Mouse (Mus musculus): ENCODE data around the gene Lta. TPM values are rescaled to one million over a fixed set of nuclear protein-coding genes. Genes with fewer than 3 reads are reported as not detected.

The Lta gene
- polyA plus RNA-seq (2014; fragmentation: Nextera tagmentation; extraction: Ambion mirVana), result not detected in 2 replicates

GRCm38 (mm10) chr17:35204494-35205379 lies at the start of gene Lta:
TSS of gene Lta (minus strand) at chr17:35205351.
- H3K36me3 ChIP-seq (ENCODE audit: control insufficient read depth, insufficient read depth, low read length), result no peaks in the 10 kb centered on the region
- H3K9ac ChIP-seq (ENCODE audit: low read length), result no peak within 1 kb of the TSS
- 22% methylated on average over 20 of the region's 20 CpGs for WGBS
- H3K4me2 ChIP-seq (ENCODE audit: low read length), result no peak within 1 kb of the TSS
- H3K27ac ChIP-seq (replicated peaks in 1 of 2; ENCODE audit: control insufficient read depth in 1 of 2, insufficient read depth in 1 of 2, low read depth in 2 of 2, low read length in 2 of 2), result no peak within 1 kb of the TSS
- H3K4me1 ChIP-seq (ENCODE audit: control insufficient read depth in 2 of 2, insufficient read depth in 2 of 2, low read length in 2 of 2), result peaks cover 0 to 3% of the 10 kb centered on the region in 2 experiments; a peak in 2 of 4 replicates
- no peaks in the 10 kb centered on the region for H3K9me3 ChIP-seq (ENCODE audit: control insufficient read depth, low read length)
- H3K4me3 ChIP-seq (ENCODE audit: control insufficient read depth in 1 of 2, insufficient read depth in 1 of 2, low read depth in 1 of 2, low read length in 2 of 2), result no peak within 1 kb of the TSS
- peaks cover 56% of the 10 kb centered on the region for H3K27me3 ChIP-seq (ENCODE audit: control insufficient read depth, insufficient read depth, low read length)
- ATAC-seq (ENCODE audit: insufficient number of reproducible peaks, insufficient read depth, low FRiP score, low read depth), result no peak

DNA sequence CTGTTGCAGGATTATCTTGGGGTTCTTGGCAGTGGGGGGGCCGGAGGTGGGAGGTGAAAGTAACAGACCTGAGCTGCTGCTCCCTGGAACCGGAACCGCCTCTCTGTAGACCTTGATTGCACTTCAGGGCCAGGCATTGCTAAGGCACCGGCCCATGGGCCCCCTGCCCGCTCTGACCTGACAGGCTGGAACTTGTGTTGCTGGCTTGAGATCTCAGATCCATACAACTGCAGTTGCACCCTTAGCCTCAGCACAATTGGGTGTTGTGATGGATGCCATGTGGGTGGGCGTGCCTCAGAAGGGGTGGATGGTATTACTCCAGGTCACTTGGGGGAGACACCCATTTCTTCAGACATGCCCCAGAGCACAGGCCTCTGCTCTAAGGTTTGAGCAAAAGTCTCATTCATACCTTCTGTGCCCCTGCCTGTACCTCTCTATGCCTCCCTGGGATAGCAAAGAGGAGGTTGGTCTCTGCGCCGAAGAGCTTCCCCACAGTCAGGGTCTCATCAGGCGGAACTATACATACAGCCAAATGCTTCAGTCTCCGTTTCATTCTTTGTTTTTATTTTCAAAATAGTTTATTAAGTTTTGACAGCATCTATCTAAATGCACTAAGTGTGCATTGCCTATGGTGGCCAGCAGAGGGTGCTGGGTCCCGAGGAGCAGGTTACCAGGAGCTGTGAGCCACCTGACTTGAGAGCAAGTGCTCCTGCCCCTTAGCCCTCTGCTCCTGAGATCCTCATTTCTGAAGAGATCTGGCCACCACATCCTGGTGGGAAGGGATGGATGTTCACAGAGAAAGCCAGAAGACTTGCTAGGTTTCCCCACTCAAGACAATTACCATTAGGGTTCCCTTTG lies 49.3 kb upstream of the Lta start:
- Histone ChIP-seq H3K27me3 (ENCODE audit: control insufficient read depth, insufficient read depth, low read length) (0 out of 2 replicates have a peak, but pooled peaks cover 3% of the 10 kb centered on the region), H3K36me3 (ENCODE audit: control insufficient read depth, insufficient read depth, low read length) (peaks cover 49% of the 10 kb centered on the region), H3K4me1 (ENCODE audit: control insufficient read depth in 2 of 2, insufficient read depth in 2 of 2, low read length in 2 of 2) (no peaks in the 10 kb centered on the region; a peak in 1 of 4 replicates), H3K27ac (replicated peaks in 1 of 2; ENCODE audit: control insufficient read depth in 1 of 2, insufficient read depth in 1 of 2, low read depth in 2 of 2, low read length in 2 of 2) (no peak overlapping the region), H3K4me2 (ENCODE audit: low read length) (no peak overlapping the region), H3K4me3 (ENCODE audit: control insufficient read depth in 1 of 2, insufficient read depth in 1 of 2, low read depth in 1 of 2, low read length in 2 of 2) (no peak overlapping the region), H3K9ac (ENCODE audit: low read length) (no peak overlapping the region), H3K9me3 (ENCODE audit: control insufficient read depth, low read length) (no peaks in the 10 kb centered on the region)
- 58% methylated on average over 11 of the region's 11 CpGs for WGBS
- no peak for ATAC-seq (ENCODE audit: insufficient number of reproducible peaks, insufficient read depth, low FRiP score, low read depth)

DNA sequence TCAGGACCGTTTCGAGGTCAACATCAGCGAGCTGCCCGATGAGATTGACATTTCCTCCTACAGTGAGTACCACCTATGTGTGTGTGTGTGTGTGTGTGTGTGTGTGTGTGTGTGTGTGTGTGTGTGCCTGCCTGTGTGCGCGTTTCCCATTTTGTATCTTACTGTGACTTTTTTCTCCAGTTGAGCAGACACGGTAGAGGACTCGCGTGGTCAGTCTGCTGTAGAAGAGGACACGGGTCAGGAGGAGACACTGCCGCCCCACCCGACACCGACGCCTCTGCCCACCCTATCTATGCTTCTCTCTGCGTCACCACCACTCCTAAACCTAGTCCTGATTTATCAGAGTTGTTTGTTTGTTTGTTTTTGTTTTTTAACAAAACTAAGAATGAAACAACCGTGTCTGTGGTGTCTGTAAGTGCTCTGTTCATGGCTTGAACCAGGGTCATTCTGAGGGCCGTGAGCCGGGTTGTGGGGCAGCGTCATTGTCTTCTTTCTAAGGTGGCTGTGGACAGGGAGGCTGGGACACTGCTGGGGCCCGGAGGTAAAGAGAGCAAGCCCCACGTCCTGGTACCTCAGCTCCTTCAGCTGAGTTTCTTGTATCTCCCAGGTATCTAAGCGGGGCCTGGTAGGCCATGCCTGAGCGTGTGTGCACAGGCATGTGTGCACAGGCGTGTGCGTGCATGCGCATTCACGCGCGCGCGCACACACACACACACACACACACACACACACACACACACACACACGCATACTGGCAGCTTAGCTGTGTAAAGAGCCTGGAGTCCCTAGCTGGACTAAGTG lies 48.3 kb upstream of the Lta start:
- ATAC-seq (ENCODE audit: insufficient number of reproducible peaks, insufficient read depth, low FRiP score, low read depth), result no peak
- H3K4me2 ChIP-seq (ENCODE audit: low read length), result no peak overlapping the region
- no peak overlapping the region for H3K9ac ChIP-seq (ENCODE audit: low read length)
- H3K4me1 ChIP-seq (ENCODE audit: control insufficient read depth in 2 of 2, insufficient read depth in 2 of 2, low read length in 2 of 2), result no peaks in the 10 kb centered on the region; a peak in 1 of 4 replicates
- WGBS, result 87% methylated on average over 32 of the region's 32 CpGs
- no peaks in the 10 kb centered on the region for H3K9me3 ChIP-seq (ENCODE audit: control insufficient read depth, low read length)
- H3K4me3 ChIP-seq (ENCODE audit: control insufficient read depth in 1 of 2, insufficient read depth in 1 of 2, low read depth in 1 of 2, low read length in 2 of 2), result no peak overlapping the region
- H3K27ac ChIP-seq (replicated peaks in 1 of 2; ENCODE audit: control insufficient read depth in 1 of 2, insufficient read depth in 1 of 2, low read depth in 2 of 2, low read length in 2 of 2), result no peak overlapping the region
- H3K27me3 ChIP-seq (ENCODE audit: control insufficient read depth, insufficient read depth, low read length), result no peaks in the 10 kb centered on the region
- peaks cover 59% of the 10 kb centered on the region for H3K36me3 ChIP-seq (ENCODE audit: control insufficient read depth, insufficient read depth, low read length)

GRCm38 (mm10) chr17:35252619-35253292 lies 47.6 kb upstream of the Lta start:
- H3K27me3 ChIP-seq (ENCODE audit: control insufficient read depth, insufficient read depth, low read length), result no peaks in the 10 kb centered on the region
- WGBS, result 79% methylated on average over 17 of the region's 18 CpGs
- H3K36me3 ChIP-seq (ENCODE audit: control insufficient read depth, insufficient read depth, low read length), result peaks cover 66% of the 10 kb centered on the region
- no peaks in the 10 kb centered on the region for H3K9me3 ChIP-seq (ENCODE audit: control insufficient read depth, low read length)
- H3K4me1 ChIP-seq (ENCODE audit: control insufficient read depth in 2 of 2, insufficient read depth in 2 of 2, low read length in 2 of 2), result no peaks in the 10 kb centered on the region; a peak in 1 of 4 replicates
- H3K9ac ChIP-seq (ENCODE audit: low read length), result no peak overlapping the region
- ATAC-seq (ENCODE audit: insufficient number of reproducible peaks, insufficient read depth, low FRiP score, low read depth), result no peak
- H3K27ac ChIP-seq (replicated peaks in 1 of 2; ENCODE audit: control insufficient read depth in 1 of 2, insufficient read depth in 1 of 2, low read depth in 2 of 2, low read length in 2 of 2), result no peak overlapping the region
- no peak overlapping the region for H3K4me3 ChIP-seq (ENCODE audit: control insufficient read depth in 1 of 2, insufficient read depth in 1 of 2, low read depth in 1 of 2, low read length in 2 of 2)
- H3K4me2 ChIP-seq (ENCODE audit: low read length), result no peak overlapping the region

- Histone ChIP-seq H3K9me3 (ENCODE audit: control insufficient read depth, low read length) (no peaks in the 10 kb centered on the region), H3K27ac (replicated peaks in 1 of 2; ENCODE audit: control insufficient read depth in 1 of 2, insufficient read depth in 1 of 2, low read depth in 2 of 2, low read length in 2 of 2) (no peak overlapping the region), H3K4me2 (ENCODE audit: low read length) (no peak overlapping the region), H3K36me3 (ENCODE audit: control insufficient read depth, insufficient read depth, low read length) (peaks cover 74% of the 10 kb centered on the region), H3K4me3 (ENCODE audit: control insufficient read depth in 1 of 2, insufficient read depth in 1 of 2, low read depth in 1 of 2, low read length in 2 of 2) (no peak overlapping the region), H3K27me3 (ENCODE audit: control insufficient read depth, insufficient read depth, low read length) (no peaks in the 10 kb centered on the region), H3K9ac (ENCODE audit: low read length) (no peak overlapping the region), H3K4me1 (ENCODE audit: control insufficient read depth in 2 of 2, insufficient read depth in 2 of 2, low read length in 2 of 2) (no peaks in the 10 kb centered on the region)
- no peak for ATAC-seq (ENCODE audit: insufficient number of reproducible peaks, insufficient read depth, low FRiP score, low read depth)
- WGBS, result 76% methylated on average over 5 of the region's 5 CpGs
Measured at GRCm38 (mm10) chr17:35251981-35252380, 46.8 kb upstream of the Lta start.

- WGBS, result 79% methylated on average over 15 of the region's 15 CpGs
- H3K4me2 ChIP-seq (ENCODE audit: low read length), result no peak overlapping the region
- no peak overlapping the region for H3K9ac ChIP-seq (ENCODE audit: low read length)
- no peaks in the 10 kb centered on the region for H3K27me3 ChIP-seq (ENCODE audit: control insufficient read depth, insufficient read depth, low read length)
- H3K4me3 ChIP-seq (ENCODE audit: control insufficient read depth in 1 of 2, insufficient read depth in 1 of 2, low read depth in 1 of 2, low read length in 2 of 2), result no peak overlapping the region
- H3K9me3 ChIP-seq (ENCODE audit: control insufficient read depth, low read length), result no peaks in the 10 kb centered on the region
- peaks cover 81% of the 10 kb centered on the region for H3K36me3 ChIP-seq (ENCODE audit: control insufficient read depth, insufficient read depth, low read length)
- no peak overlapping the region for H3K27ac ChIP-seq (replicated peaks in 1 of 2; ENCODE audit: control insufficient read depth in 1 of 2, insufficient read depth in 1 of 2, low read depth in 2 of 2, low read length in 2 of 2)
- peaks cover 0 to 6% of the 10 kb centered on the region in 2 experiments; a peak in 1 of 4 replicates for H3K4me1 ChIP-seq (ENCODE audit: control insufficient read depth in 2 of 2, insufficient read depth in 2 of 2, low read length in 2 of 2)
- no peak for ATAC-seq (ENCODE audit: insufficient number of reproducible peaks, insufficient read depth, low FRiP score, low read depth)
Measured at GRCm38 (mm10) chr17:35251162-35251719, 46.1 kb upstream of the Lta start.

Data from heart, embryonic 14.5 days (tissue).